In genomic region chr2:155811821-155812396, GRCm38 (mm10) we compare ENCODE assay signal across 9 mouse cellular contexts. TPM values are rescaled to one million over a fixed set of nuclear protein-coding genes. Genes with fewer than 3 reads are reported as not detected.
DNase-seq lines count a peak whose midpoint lies in the region; ATAC-seq and TF ChIP-seq lines count a peak whose summit lies in the region.
"Had no signal": no experiment of that assay in that cellular context is flagged by ENCODE, and none has a peak within 500 bp of the region (broad histone marks: within the 10 kb centered on the region; RNA-seq: fewer than 3 reads in every experiment).

No protein-coding gene starts in this region.

- no peak for TF ChIP-seq EP300 in heart, postnatal 0 days (IDR thresholded peaks at IDR 0.05; ENCODE audit: low read depth)
- TF ChIP-seq EP300 in stomach, postnatal 0 days (optimal IDR thresholded peaks at IDR 0.05) = no peak

- no peak overlapping the region for H3K27ac ChIP-seq in kidney, embryonic 14.5 days (ENCODE audit: low read depth, low read length)
- no peak overlapping the region for H3K27ac ChIP-seq in heart, postnatal 0 days (ENCODE audit: low read depth)
- H3K27ac ChIP-seq in left cerebral cortex, adult 2 months = peak overlapping the region; percentile 70
- no peak overlapping the region for H3K27ac ChIP-seq in midbrain, postnatal 0 days (ENCODE audit: low read depth, low read length)
- H3K27ac ChIP-seq in stomach, postnatal 0 days (replicated peaks) = 0 out of 2 replicates have a peak overlapping the region, but pooled peaks have one; percentile 18
- H3K27ac ChIP-seq: embryonic facial prominence, embryonic 15.5 days had no signal

- no peak overlapping the region for H3K4me3 ChIP-seq in kidney, embryonic 14.5 days (ENCODE audit: low read length)
- no peak overlapping the region for H3K4me3 ChIP-seq in heart, postnatal 0 days (ENCODE audit: low read depth, low read length)
- H3K4me3 ChIP-seq in left cerebral cortex, adult 2 months = no peak overlapping the region
- H3K4me3 ChIP-seq in midbrain, postnatal 0 days (ENCODE audit: low read depth, low read length) = no peak overlapping the region
- no peak overlapping the region for H3K4me3 ChIP-seq in stomach, postnatal 0 days (ENCODE audit: low read depth, low read length)
- H3K4me3 ChIP-seq: embryonic facial prominence, embryonic 15.5 days had no signal

- WGBS in kidney, embryonic 14.5 days = 37% methylated on average over 16 of the region's 16 CpGs
- WGBS in heart, postnatal 0 days = 43% methylated on average over 16 of the region's 16 CpGs
- WGBS in midbrain, postnatal 0 days = 45% methylated on average over 16 of the region's 16 CpGs
- WGBS in stomach, postnatal 0 days = 43% methylated on average over 16 of the region's 16 CpGs

- no peak overlapping the region for H3K4me2 ChIP-seq in kidney, embryonic 14.5 days (replicated peaks; ENCODE audit: low read depth, low read length)
- no peak overlapping the region for H3K4me2 ChIP-seq in heart, postnatal 0 days (ENCODE audit: low read depth, low read length)
- no peak overlapping the region for H3K4me2 ChIP-seq in midbrain, postnatal 0 days (ENCODE audit: low read depth, low read length, poor library complexity, severe bottlenecking)
- H3K4me2 ChIP-seq in stomach, postnatal 0 days (replicated peaks; ENCODE audit: low read depth) = no peak overlapping the region
- H3K4me2 ChIP-seq: embryonic facial prominence, embryonic 15.5 days had no signal

- TF ChIP-seq CTCF in heart, postnatal 0 days (IDR thresholded peaks at IDR 0.05; ENCODE audit: low read depth) = peak; percentile 76
- peak; percentile 99 for TF ChIP-seq CTCF in left cerebral cortex, adult 2 months (IDR thresholded peaks at IDR 0.05)
- peak; percentile 84 for TF ChIP-seq CTCF in midbrain, postnatal 0 days (IDR thresholded peaks at IDR 0.05)
- peak; percentile 94 for TF ChIP-seq CTCF in stomach, postnatal 0 days (IDR thresholded peaks at IDR 0.05; ENCODE audit: low read depth)

- H3K9me3 ChIP-seq in kidney, embryonic 14.5 days (ENCODE audit: control insufficient read depth, low read length) = no peaks in the 10 kb centered on the region
- no peaks in the 10 kb centered on the region for H3K9me3 ChIP-seq in heart, postnatal 0 days (replicated peaks; ENCODE audit: control insufficient read depth, low read length)
- H3K9me3 ChIP-seq in midbrain, postnatal 0 days (ENCODE audit: low read length) = no peaks in the 10 kb centered on the region
- no peaks in the 10 kb centered on the region for H3K9me3 ChIP-seq in stomach, postnatal 0 days (ENCODE audit: control insufficient read depth, low read length)
- H3K9me3 ChIP-seq: embryonic facial prominence, embryonic 15.5 days had no signal

- H3K4me1 ChIP-seq in kidney, embryonic 14.5 days (ENCODE audit: control insufficient read depth, insufficient read depth, low read length) = no peaks in the 10 kb centered on the region
- H3K4me1 ChIP-seq in heart, postnatal 0 days (ENCODE audit: control insufficient read depth, insufficient read depth) = no peaks in the 10 kb centered on the region
- H3K4me1 ChIP-seq in midbrain, postnatal 0 days (ENCODE audit: insufficient read depth, low read length) = no peaks in the 10 kb centered on the region
- no peaks in the 10 kb centered on the region for H3K4me1 ChIP-seq in stomach, postnatal 0 days (replicated peaks; ENCODE audit: control insufficient read depth, insufficient read depth)
- H3K4me1 ChIP-seq: embryonic facial prominence, embryonic 15.5 days had no signal

- H3K27me3 ChIP-seq in kidney, embryonic 14.5 days (ENCODE audit: control insufficient read depth, insufficient read depth, low read length) = no peaks in the 10 kb centered on the region
- 0 out of 2 replicates have a peak, but pooled peaks cover 4% of the 10 kb centered on the region for H3K27me3 ChIP-seq in heart, postnatal 0 days (ENCODE audit: control insufficient read depth, insufficient read depth, low read length)
- H3K27me3 ChIP-seq in midbrain, postnatal 0 days (ENCODE audit: insufficient read depth, low read length) = no peaks in the 10 kb centered on the region
- H3K27me3 ChIP-seq in stomach, postnatal 0 days (ENCODE audit: control insufficient read depth, insufficient read depth, low read length) = no peaks in the 10 kb centered on the region
- H3K27me3 ChIP-seq: embryonic facial prominence, embryonic 15.5 days had no signal

- no peak for ATAC-seq in kidney, embryonic 14.5 days (ENCODE audit: low FRiP score, low TSS enrichment)
- ATAC-seq in heart, postnatal 0 days (ENCODE audit: insufficient read depth, low read depth) = no peak
- no peak for ATAC-seq in midbrain, postnatal 0 days (ENCODE audit: low FRiP score)
- ATAC-seq in stomach, postnatal 0 days (ENCODE audit: low FRiP score, low TSS enrichment) = peak; percentile 5; the same call in 1 of the 2 replicates

- intact Hi-C loops in left cerebral cortex, adult 2 months (cut with DNase I) = loop anchor here (2.0 to 5.0 kb wide), 2 partner anchors 35 to 149 kb away; partner anchors contain the start of gene Mmp24

- DNase-seq in kidney, adult 11 months = peak; percentile 48
- peak; percentile 89 for DNase-seq in adrenal gland, postnatal 10 days
- DNase-seq in embryo, embryonic 11.5 days (ENCODE audit: low read depth, low spot score) = peak; percentile 61
- peak; percentile 30 for DNase-seq in heart, postnatal 0 days (ENCODE audit: low spot score)
- peak; percentile 80 to 92 for DNase-seq in left cerebral cortex, adult 2 months (ENCODE audit: extremely low spot score in 1 of 2, low spot score in 2 of 2)
- peak; percentile 76 for DNase-seq in midbrain, postnatal 0 days (ENCODE audit: low spot score)
- DNase-seq in stomach, postnatal 0 days (ENCODE audit: low spot score) = peak; percentile 84

- H3K36me3 ChIP-seq in kidney, embryonic 14.5 days (ENCODE audit: control insufficient read depth, insufficient read depth, low read length) = no peaks in the 10 kb centered on the region
- no peaks in the 10 kb centered on the region for H3K36me3 ChIP-seq in heart, postnatal 0 days (replicated peaks; ENCODE audit: control insufficient read depth, insufficient read depth, low read length)
- peaks cover 22% of the 10 kb centered on the region for H3K36me3 ChIP-seq in midbrain, postnatal 0 days (ENCODE audit: insufficient read depth, low read length)
- H3K36me3 ChIP-seq in stomach, postnatal 0 days (ENCODE audit: control insufficient read depth, insufficient read depth, low read length) = no peaks in the 10 kb centered on the region
- H3K36me3 ChIP-seq: embryonic facial prominence, embryonic 15.5 days had no signal

- no peak overlapping the region for H3K9ac ChIP-seq in kidney, embryonic 14.5 days (ENCODE audit: low read depth, low read length)
- H3K9ac ChIP-seq in heart, postnatal 0 days (replicated peaks; ENCODE audit: low read depth, low read length) = no peak overlapping the region
- H3K9ac ChIP-seq in midbrain, postnatal 0 days (replicated peaks; ENCODE audit: low read length, poor library complexity, severe bottlenecking) = no peak overlapping the region
- H3K9ac ChIP-seq in stomach, postnatal 0 days (ENCODE audit: low read length) = no peak overlapping the region
- H3K9ac ChIP-seq: embryonic facial prominence, embryonic 15.5 days had no signal

RNA-seq across cellular contexts. Expression of gene BC029722, which starts 7.3 kb away (rescaled TPM):
- 7.8 and 11.4 TPM in 2 replicates for polyA plus RNA-seq in kidney, embryonic 14.5 days (2014; fragmentation: Nextera tagmentation; extraction: Ambion mirVana)
- total RNA-seq in adrenal gland, postnatal 10 days (2021) = 10 to 100 TPM; 54.2 to 56.7 TPM
- 14.1 and 14.7 TPM in 2 replicates for total RNA-seq in heart, postnatal 0 days (2014; rRNA removed; ENCODE audit: low replicate concordance)
- 20.9 and 21.4 TPM in 2 replicates for polyA plus RNA-seq in heart, postnatal 0 days (2015; fragmentation: Nextera tagmentation; extraction: Ambion mirVana)
- 10 to 100 TPM; 53.1 to 56.8 TPM for total RNA-seq in left cerebral cortex, adult 2 months (2021)
- 35.2 TPM in 2 replicates for total RNA-seq in midbrain, postnatal 0 days (2014; rRNA removed)
- polyA plus RNA-seq in midbrain, postnatal 0 days (2015; fragmentation: Nextera tagmentation; extraction: Ambion mirVana) = 56.6 and 61.0 TPM in 2 replicates
- 26.8 and 29.8 TPM in 2 replicates for polyA plus RNA-seq in stomach, postnatal 0 days (2015; fragmentation: Nextera tagmentation; extraction: Ambion mirVana)

RNA-seq across cellular contexts. Expression of gene Eif6, which starts 14.8 kb away (rescaled TPM):
- 187 and 202 TPM in 2 replicates for polyA plus RNA-seq in kidney, embryonic 14.5 days (2014; fragmentation: Nextera tagmentation; extraction: Ambion mirVana)
- total RNA-seq in adrenal gland, postnatal 10 days (2021) = 100 to 1,000 TPM; 106 to 121 TPM
- 96.9 and 101 TPM in 2 replicates for total RNA-seq in heart, postnatal 0 days (2014; rRNA removed; ENCODE audit: low replicate concordance)
- 96.6 and 102 TPM in 2 replicates for polyA plus RNA-seq in heart, postnatal 0 days (2015; fragmentation: Nextera tagmentation; extraction: Ambion mirVana)
- 10 to 100 TPM; 67.0 to 71.0 TPM for total RNA-seq in left cerebral cortex, adult 2 months (2021)
- 80.7 and 85.4 TPM in 2 replicates for total RNA-seq in midbrain, postnatal 0 days (2014; rRNA removed)
- 130 and 143 TPM in 2 replicates for polyA plus RNA-seq in midbrain, postnatal 0 days (2015; fragmentation: Nextera tagmentation; extraction: Ambion mirVana)
- 310 and 318 TPM in 2 replicates for polyA plus RNA-seq in stomach, postnatal 0 days (2015; fragmentation: Nextera tagmentation; extraction: Ambion mirVana)

RNA-seq across cellular contexts. Expression of gene Fam83c, which starts 22.7 kb away (rescaled TPM):
- polyA plus RNA-seq in kidney, embryonic 14.5 days (2014; fragmentation: Nextera tagmentation; extraction: Ambion mirVana) = 0.07 TPM in 1 of 2 replicates, not detected in the other
- total RNA-seq in adrenal gland, postnatal 10 days (2021) = not detected
- total RNA-seq in heart, postnatal 0 days (2014; rRNA removed; ENCODE audit: low replicate concordance) = not detected in 2 replicates
- 0.04 TPM in 2 replicates for polyA plus RNA-seq in heart, postnatal 0 days (2015; fragmentation: Nextera tagmentation; extraction: Ambion mirVana)
- not detected for total RNA-seq in left cerebral cortex, adult 2 months (2021)
- not detected in 2 replicates for total RNA-seq in midbrain, postnatal 0 days (2014; rRNA removed)
- 0.07 TPM in 1 of 2 replicates, not detected in the other for polyA plus RNA-seq in midbrain, postnatal 0 days (2015; fragmentation: Nextera tagmentation; extraction: Ambion mirVana)
- polyA plus RNA-seq in stomach, postnatal 0 days (2015; fragmentation: Nextera tagmentation; extraction: Ambion mirVana) = 2.7 and 4.4 TPM in 2 replicates

RNA-seq across cellular contexts. Expression of gene Mmp24, which starts 36.8 kb away (rescaled TPM):
- not detected in 2 replicates for polyA plus RNA-seq in kidney, embryonic 14.5 days (2014; fragmentation: Nextera tagmentation; extraction: Ambion mirVana)
- total RNA-seq in adrenal gland, postnatal 10 days (2021) = 1 to 10 TPM; 2.5 to 3.4 TPM
- 0.04 and 0.38 TPM in 2 replicates for total RNA-seq in heart, postnatal 0 days (2014; rRNA removed; ENCODE audit: low replicate concordance)
- 0.03 and 0.04 TPM in 2 replicates for polyA plus RNA-seq in heart, postnatal 0 days (2015; fragmentation: Nextera tagmentation; extraction: Ambion mirVana)
- total RNA-seq in left cerebral cortex, adult 2 months (2021) = 10 to 100 TPM; 35.6 to 37.8 TPM
- 149 and 178 TPM in 2 replicates for total RNA-seq in midbrain, postnatal 0 days (2014; rRNA removed)
- 12.3 and 14.1 TPM in 2 replicates for polyA plus RNA-seq in midbrain, postnatal 0 days (2015; fragmentation: Nextera tagmentation; extraction: Ambion mirVana)
- 0.21 and 0.23 TPM in 2 replicates for polyA plus RNA-seq in stomach, postnatal 0 days (2015; fragmentation: Nextera tagmentation; extraction: Ambion mirVana)

Comparison
In these comparisons a context has a peak if more than half of its experiments do, and no peak if none do; other contexts are left out.
1. DNase-seq: peak in every context shown above with its lines; median percentile 89 in adrenal gland, postnatal 10 days; 86 in left cerebral cortex, adult 2 months; 84 in stomach, postnatal 0 days; 76 in midbrain, postnatal 0 days; 61 in embryo, embryonic 11.5 days; 48 in kidney, adult 11 months; 30 in heart, postnatal 0 days.
2. H3K27ac ChIP-seq: peak in left cerebral cortex, adult 2 months (single experiment) and stomach, postnatal 0 days (single experiment); none in kidney, embryonic 14.5 days (single experiment), heart, postnatal 0 days (single experiment) and midbrain, postnatal 0 days (single experiment).
3. Peak in every context shown above with its lines, with median percentiles within 50 percentile points of each other: CTCF ChIP-seq.